Mouse (Mus musculus) ES-Bruce4 (cell line): ENCODE results near the gene Ghrl. TPM values are rescaled to one million over a fixed set of nuclear protein-coding genes. Genes with fewer than 3 reads are reported as not detected.

ENCODE experiments used
- H3K27ac ChIP-seq: 2 replicates; pipeline ENCODE4 v1.5.1; 2012; ENCODE audit warnings: low read length, inconsistent platforms; ENCODE audit not compliant: insufficient read depth
- H3K27me3 ChIP-seq: 2 replicates; pipeline ENCODE4 v1.6.1; 2012; ENCODE audit warnings: mild to moderate bottlenecking, low read length, inconsistent platforms; ENCODE audit not compliant: control insufficient read depth, poor library complexity, insufficient read depth, severe bottlenecking
- H3K36me3 ChIP-seq: 2 replicates; pipeline ENCODE4 v1.6.1; 2012; ENCODE audit warnings: inconsistent platforms, mild to moderate bottlenecking, low read length, moderate library complexity; ENCODE audit not compliant: control insufficient read depth, poor library complexity, insufficient read depth, severe bottlenecking
- H3K4me1 ChIP-seq: one replicate; pipeline ENCODE4 v1.8.1; 2011; ENCODE audit warnings: low read length; ENCODE audit not compliant: control insufficient read depth, insufficient read depth
- H3K4me3 ChIP-seq: 2 replicates; pipeline ENCODE4 v1.5.1; 2011; ENCODE audit warnings: low read depth, mild to moderate bottlenecking, low read length
- H3K9ac ChIP-seq: 2 replicates; pipeline ENCODE4 v1.6.1; 2012; ENCODE audit warnings: low read depth, mild to moderate bottlenecking, inconsistent platforms; ENCODE audit not compliant: poor library complexity, severe bottlenecking
- H3K9me3 ChIP-seq: replicated peaks from 2 replicates; pipeline ENCODE4 v1.6.1; 2012; ENCODE audit warnings: mild to moderate bottlenecking, low read length, inconsistent platforms; ENCODE audit not compliant: control insufficient read depth, poor library complexity, insufficient read depth, severe bottlenecking
- CTCF ChIP-seq: IDR thresholded peaks from one replicate; pipeline ENCODE4 v1.8.1; 2011; ENCODE audit warnings: low read depth, low read length
- EP300 ChIP-seq: IDR thresholded peaks from 2 replicates; pipeline ENCODE4 v1.6.1; 2011; ENCODE audit warnings: low read depth, low read length; ENCODE audit not compliant: insufficient read depth
- POLR2A ChIP-seq: IDR thresholded peaks from one replicate; pipeline ENCODE4 v1.8.1; 2011; ENCODE audit warnings: low read length; ENCODE audit not compliant: insufficient read depth
- polyA plus RNA-seq: library from polyadenylated mRNA; stranded (reverse); fragments of >200 nt; gene quantifications from 2 replicates; pipeline ENCODE4 v1.2.4, GENCODE M21; 2011; ENCODE audit warnings: low read depth; ENCODE audit not compliant: missing spikeins, insufficient read depth, insufficient read length

Gene Ghrl
- polyA plus RNA-seq, 1 experiment, result 2.0 TPM

DNA sequence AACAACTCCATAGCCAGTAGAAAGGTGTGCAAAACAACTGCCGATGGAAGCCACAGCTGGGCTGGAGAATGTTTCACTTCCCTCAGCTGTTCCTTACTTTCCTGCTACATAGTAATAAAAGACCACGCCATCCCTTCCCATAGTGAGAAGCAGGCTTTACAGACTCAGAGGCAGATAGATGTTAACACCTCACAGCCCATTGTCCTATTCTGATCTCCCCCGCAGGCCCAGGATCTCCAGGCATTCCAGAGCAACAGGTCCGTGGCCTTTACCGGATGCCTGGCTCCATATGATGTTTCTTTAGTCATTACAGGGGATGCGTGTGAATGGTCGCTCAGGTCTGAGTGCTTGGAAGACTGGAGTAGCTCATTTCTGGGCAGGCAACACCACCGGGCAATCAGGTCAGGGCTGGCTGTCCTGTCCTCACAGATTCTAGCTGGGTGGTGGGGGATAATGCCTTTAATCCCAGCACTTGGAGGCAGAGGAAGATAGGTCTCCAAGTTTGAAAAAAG lies 52.0 kb downstream of the Ghrl start:
- H3K4me3 ChIP-seq, result no peak overlapping the region
- H3K4me1 ChIP-seq, result peaks cover 4% of the 10 kb centered on the region
- no peaks in the 10 kb centered on the region for H3K27me3 ChIP-seq
- no peak overlapping the region for H3K9ac ChIP-seq
- H3K36me3 ChIP-seq, result no peaks in the 10 kb centered on the region
- H3K27ac ChIP-seq, result no peak overlapping the region
- no peak for TF ChIP-seq POLR2A
- TF ChIP-seq CTCF, result no peak
- no peak for TF ChIP-seq EP300
- H3K9me3 ChIP-seq, result no peaks in the 10 kb centered on the region

Other genes with a start within 250 kb of the Ghrl start
- gene Il17rc, start 248.5 kb downstream of the Ghrl start, polyA plus RNA-seq, result 3.3 TPM in 2 replicates
- 23.2 and 30.7 TPM in 2 replicates for gene Creld1, start 236.6 kb downstream of the Ghrl start, polyA plus RNA-seq
- gene Prrt3, start 217.9 kb downstream of the Ghrl start, polyA plus RNA-seq, result 0.51 TPM in 1 of 2 replicates, not detected in the other
- 28.4 and 33.5 TPM in 2 replicates for gene Emc3, start 188.2 kb downstream of the Ghrl start, polyA plus RNA-seq
- 76.2 and 85.4 TPM in 2 replicates for gene Fancd2, start 188.2 kb downstream of the Ghrl start, polyA plus RNA-seq
- not detected in 2 replicates for gene Fancd2os, start 119.2 kb downstream of the Ghrl start, polyA plus RNA-seq
- gene Brk1, start 115.1 kb downstream of the Ghrl start, polyA plus RNA-seq, result 96.3 and 105 TPM in 2 replicates
- gene Vhl, start 95.9 kb downstream of the Ghrl start, polyA plus RNA-seq, result 12.9 and 22.0 TPM in 2 replicates
- 6.6 and 10.1 TPM in 2 replicates for gene Irak2, start 81.4 kb downstream of the Ghrl start, polyA plus RNA-seq
- gene Tatdn2, start 22.8 kb downstream of the Ghrl start, polyA plus RNA-seq, result 39.7 and 42.2 TPM in 2 replicates
- 97.2 and 104 TPM in 2 replicates for gene Sec13, start 20.9 kb upstream of the Ghrl start, polyA plus RNA-seq